Mouse (Mus musculus): Measurements from ENCODE around the gene Tgm4. TPM values are rescaled to one million over a fixed set of nuclear protein-coding genes. Genes with fewer than 3 reads are reported as not detected.

The Tgm4 gene
- polyA plus RNA-seq, 1 experiment from 2014 or later = 0.36 TPM

GRCm38 (mm10) chr9:123111751-123112221, 77.3 kb downstream of the Tgm4 start:
- Histone ChIP-seq H3K4me1 (peaks cover 17% of the 10 kb centered on the region), H3K9me3 (no peaks in the 10 kb centered on the region), H3K9ac (peak overlapping the region; percentile 93), H3K4me2 (peak overlapping the region; percentile 79), H3K36me3 (peaks cover 10% of the 10 kb centered on the region; the same call in 1 of the 2 replicates), H3K27me3 (no peaks in the 10 kb centered on the region), H3K4me3 (peak overlapping the region; percentile 97), H3K27ac (no peak overlapping the region)
- 51% methylated on average over 8 of the region's 8 CpGs for WGBS
- no peak for ATAC-seq (ENCODE audit: insufficient number of reproducible peaks, low FRiP score, low TSS enrichment, low read depth)

- Histone ChIP-seq H3K4me1 (peaks cover 17% of the 10 kb centered on the region), H3K9ac (peak within 1 kb of the TSS; percentile 93), H3K9me3 (no peaks in the 10 kb centered on the region), H3K4me3 (peak within 1 kb of the TSS; percentile 97), H3K27ac (peak within 1 kb of the TSS; percentile 95), H3K4me2 (peak within 1 kb of the TSS; percentile 79), H3K27me3 (no peaks in the 10 kb centered on the region), H3K36me3 (peaks cover 12% of the 10 kb centered on the region; the same call in 1 of the 2 replicates)
- peak; percentile 89 for ATAC-seq (ENCODE audit: insufficient number of reproducible peaks, low FRiP score, low TSS enrichment, low read depth)
- WGBS = under 1% methylated on average over 79 of the region's 79 CpGs
Measured at GRCm38 (mm10) chr9:123112805-123113521, 78.4 kb downstream of the Tgm4 start, which contains the start of the genes Zdhhc3 and Exosc7. TSS of gene Zdhhc3 (minus strand) at chr9:123113205. TSS of gene Exosc7 (plus strand) at chr9:123113215.

- peak overlapping the region; percentile 97 for H3K4me3 ChIP-seq
- H3K4me1 ChIP-seq = peaks cover 17% of the 10 kb centered on the region
- H3K27ac ChIP-seq = peak overlapping the region; percentile 95; the same call in 1 of the 2 replicates
- no peaks in the 10 kb centered on the region for H3K9me3 ChIP-seq
- H3K4me2 ChIP-seq = peak overlapping the region; percentile 79
- WGBS = 61% methylated on average over 6 of the region's 6 CpGs
- peak overlapping the region; percentile 93; the same call in 1 of the 2 replicates for H3K9ac ChIP-seq
- no peaks in the 10 kb centered on the region for H3K27me3 ChIP-seq
- H3K36me3 ChIP-seq = peaks cover 11% of the 10 kb centered on the region
- no peak for ATAC-seq (ENCODE audit: insufficient number of reproducible peaks, low FRiP score, low TSS enrichment, low read depth)
Measured at GRCm38 (mm10) chr9:123113931-123114330, 79.4 kb downstream of the Tgm4 start.

DNA sequence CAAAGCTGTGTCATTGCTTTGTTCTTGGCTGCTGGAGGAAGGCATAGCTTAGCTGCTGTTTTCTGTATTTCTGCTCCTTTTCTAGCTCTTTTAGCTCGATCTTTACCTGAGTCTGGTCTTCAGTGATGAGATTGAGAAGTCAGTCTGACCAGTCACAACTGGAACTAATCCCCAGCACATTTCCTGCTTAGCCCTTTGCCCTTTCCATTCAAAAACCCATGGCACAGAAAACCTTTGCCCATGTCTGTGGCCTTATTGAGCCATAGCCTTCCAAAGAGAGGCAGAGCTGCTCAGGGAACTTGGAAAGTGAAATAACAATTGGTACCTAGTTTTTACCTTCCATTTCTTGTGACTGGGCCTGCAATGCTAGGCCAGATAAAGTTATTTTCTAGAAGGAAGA, 81.0 kb downstream of the Tgm4 start:
- no peak for ATAC-seq (ENCODE audit: insufficient number of reproducible peaks, low FRiP score, low TSS enrichment, low read depth)
- WGBS = 96% methylated on average over 1 of the region's 1 CpGs
- H3K27me3 ChIP-seq = no peaks in the 10 kb centered on the region
- H3K4me1 ChIP-seq = peaks cover 17% of the 10 kb centered on the region
- H3K4me2 ChIP-seq = no peak overlapping the region
- no peaks in the 10 kb centered on the region for H3K9me3 ChIP-seq
- H3K4me3 ChIP-seq = no peak overlapping the region
- no peak overlapping the region for H3K27ac ChIP-seq
- H3K9ac ChIP-seq = no peak overlapping the region
- peaks cover 28% of the 10 kb centered on the region for H3K36me3 ChIP-seq

Other genes starting within 250 kb of the Tgm4 start
- 7.0 and 8.1 TPM in 2 replicates for gene Tcaim, start 229.2 kb upstream of the Tgm4 start, polyA plus RNA-seq (2015; fragmentation: Nextera tagmentation; extraction: Ambion mirVana)
- gene Gm35549, start 190.7 kb upstream of the Tgm4 start, polyA plus RNA-seq (2015; fragmentation: Nextera tagmentation; extraction: Ambion mirVana) = 0.42 TPM in 1 of 2 replicates, not detected in the other
- 59.7 and 66.5 TPM in 2 replicates for gene Zfp445, start 168.7 kb upstream of the Tgm4 start, polyA plus RNA-seq (2015; fragmentation: Nextera tagmentation; extraction: Ambion mirVana)
- 4.1 and 5.8 TPM in 2 replicates for gene Zkscan7, start 149.0 kb upstream of the Tgm4 start, polyA plus RNA-seq (2015; fragmentation: Nextera tagmentation; extraction: Ambion mirVana)
- gene Zfp105, start 111.7 kb upstream of the Tgm4 start, polyA plus RNA-seq (2015; fragmentation: Nextera tagmentation; extraction: Ambion mirVana) = 16.7 and 17.0 TPM in 2 replicates
- gene 1110059G10Rik, start 83.7 kb upstream of the Tgm4 start, polyA plus RNA-seq (2015; fragmentation: Nextera tagmentation; extraction: Ambion mirVana) = 25.5 and 29.9 TPM in 2 replicates
- gene Kif15, start 83.7 kb upstream of the Tgm4 start, polyA plus RNA-seq (2015; fragmentation: Nextera tagmentation; extraction: Ambion mirVana) = 38.7 and 41.9 TPM in 2 replicates
- 24.5 and 25.6 TPM in 2 replicates for gene Tmem42, start 13.4 kb upstream of the Tgm4 start, polyA plus RNA-seq (2015; fragmentation: Nextera tagmentation; extraction: Ambion mirVana)
- gene Zdhhc3, start 78.5 kb downstream of the Tgm4 start, polyA plus RNA-seq (2015; fragmentation: Nextera tagmentation; extraction: Ambion mirVana) = 70.3 and 78.2 TPM in 2 replicates
- gene Exosc7, start 78.5 kb downstream of the Tgm4 start, polyA plus RNA-seq (2015; fragmentation: Nextera tagmentation; extraction: Ambion mirVana) = 103 and 108 TPM in 2 replicates
- 10.5 and 14.1 TPM in 2 replicates for gene Clec3b, start 116.2 kb downstream of the Tgm4 start, polyA plus RNA-seq (2015; fragmentation: Nextera tagmentation; extraction: Ambion mirVana)
- gene Cdcp1, start 181.3 kb downstream of the Tgm4 start, polyA plus RNA-seq (2015; fragmentation: Nextera tagmentation; extraction: Ambion mirVana) = 9.7 TPM in 2 replicates
- 13.6 and 18.7 TPM in 2 replicates for gene Tmem158, start 226.0 kb downstream of the Tgm4 start, polyA plus RNA-seq (2015; fragmentation: Nextera tagmentation; extraction: Ambion mirVana)

All from limb, embryonic 15.5 days (tissue).